Mouse (Mus musculus): ENCODE data around the gene Gpr87.
A peak's percentile ranks its signal among the peaks of the same experiment; 100 is the strongest.

GRCm38 (mm10) chr3:59175234-59175633 is 19.7 kb downstream of the Gpr87 start:
- TF ChIP-seq POLR2A (IDR thresholded peaks at IDR 0.05; ENCODE audit: borderline replicate concordance, extremely low read depth, insufficient read depth, insufficient read length, poor library complexity, severe bottlenecking) (no peak), CTCF (IDR thresholded peaks at IDR 0.05; ENCODE audit: borderline replicate concordance, extremely low read depth, insufficient read depth, insufficient read length) (peak; percentile 66; the same call in 1 of the 2 replicates)

All from brain, embryonic 14.5 days (tissue).